Mouse (Mus musculus) embryonic stem cell, embryonic (primary cell): ENCODE measurements around the gene Zcchc10.

Experiments used
- CTCF ChIA-PET, 4 experiments: fragments of 300-600 bp in 2 of 4; fragments of 350-600 bp in 2 of 4; sonication (Branson Sonifier 250); formaldehyde crosslinking; loops; one replicate each; lab custom pipeline; 2022; ENCODE audit warnings: inconsistent platforms in 2 of 4; lab: Charles Lee
- POLR2A ChIA-PET, 4 experiments: fragments of 300-600 bp in 2 of 4; fragments of 350-600 bp in 2 of 4; sonication (Branson Sonifier 250); formaldehyde crosslinking; loops; one replicate each; lab custom pipeline; 2022; ENCODE audit warnings: antibody characterized with exemption in 4 of 4, inconsistent platforms in 1 of 4; lab: Charles Lee

Gene Zcchc10

DNA sequence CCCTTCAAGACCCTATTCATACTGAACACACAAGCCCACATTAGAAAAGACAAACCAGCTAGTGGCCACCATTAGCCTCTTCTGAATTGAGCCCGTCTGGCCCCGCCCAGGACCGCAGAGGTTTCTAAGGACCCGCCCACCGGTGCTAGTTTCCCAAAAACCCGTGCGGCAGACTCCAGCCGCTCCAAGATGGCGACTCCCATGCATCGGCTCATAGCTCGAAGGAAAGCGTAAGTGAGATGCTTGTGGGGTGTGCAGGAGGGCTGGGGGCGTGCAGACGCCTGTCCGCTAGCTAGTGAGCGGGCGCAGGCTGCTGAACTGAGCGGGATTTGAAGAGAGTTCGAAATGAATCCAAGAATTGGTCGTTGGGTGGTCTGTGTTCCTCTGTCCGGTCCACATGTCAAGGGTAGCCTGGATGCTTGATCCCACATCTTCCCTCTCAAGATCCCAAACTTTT, at the start of gene Zcchc10:
Gene Zcchc10 (plus strand): TSS at position 168 of the 457 bp plus-strand sequence.
- ChIA-PET POLR2A (interaction anchor here (0.5 to 12.1 kb wide), 52 partner anchors 8 to 1462 kb away, joined by 3 to 170 read pairs (median 4); partner anchors contain the start of genes Hspa4 (in 4 of the 4), Gdf9 (in 3 of the 4), Uqcrq (in 3 of the 4) and Irf1 (in 1 of the 4)), CTCF (interaction anchor here (0.5 to 1.2 kb wide), 9 partner anchors 10 to 1466 kb away, joined by 3 to 7 read pairs (median 3); no protein-coding TSS in a partner anchor)

DNA sequence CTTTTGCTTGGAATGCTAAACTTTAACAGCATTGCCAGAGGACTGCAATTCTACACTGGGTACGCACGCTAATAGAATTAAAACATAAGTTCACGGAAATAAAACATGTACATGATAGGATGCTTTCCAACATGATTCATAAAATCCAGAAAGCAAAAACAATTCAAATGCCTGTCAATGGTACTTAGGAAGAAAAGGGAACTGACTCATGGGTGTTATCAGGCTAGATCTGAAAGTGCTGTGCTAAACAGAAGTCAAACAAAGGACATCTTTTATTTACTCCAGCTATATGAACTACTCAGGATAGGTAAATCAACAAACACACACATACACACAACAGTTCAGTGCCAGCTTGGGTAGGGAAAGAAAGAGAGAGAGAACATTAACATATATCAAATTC, 49.1 kb upstream of the Zcchc10 start:
- ChIA-PET CTCF (no interaction called here), POLR2A (interaction anchor here in 2 of 4 experiments (0.6 to 11.0 kb wide), 5 partner anchors 12 to 906 kb away, joined by 3 to 230 read pairs (median 4); partner anchors contain the start of gene Hspa4 (in 1 of the 2))

DNA sequence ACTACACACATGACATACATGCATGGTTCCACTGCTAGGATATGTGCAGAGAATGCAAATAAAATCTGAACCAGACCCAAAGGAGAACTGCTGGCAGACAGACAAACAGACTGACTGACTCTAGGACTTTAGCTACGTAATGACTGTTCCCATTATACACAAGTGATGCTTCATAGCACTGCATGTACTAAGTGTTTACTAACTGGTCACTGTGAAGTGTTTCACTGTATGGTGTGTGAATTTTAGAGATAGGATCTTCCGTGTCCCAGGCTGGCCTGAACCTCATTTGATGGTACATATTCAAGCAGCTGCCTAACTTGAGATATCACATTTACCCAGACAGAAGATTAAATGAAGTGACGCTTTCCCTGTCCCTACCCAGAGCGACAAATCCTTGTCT, 46.1 kb upstream of the Zcchc10 start:
- ChIA-PET CTCF (interaction anchor here in 1 of 4 experiments (0.6 kb wide), 1 partner anchor 23 kb away, joined by 5 read pairs; no protein-coding TSS in a partner anchor), POLR2A (interaction anchor here in 3 of 4 experiments (0.8 to 11.0 kb wide), 6 partner anchors 9 to 136 kb away, joined by 3 to 230 read pairs (median 4); partner anchors contain the start of gene Hspa4 (in 1 of the 3))

DNA sequence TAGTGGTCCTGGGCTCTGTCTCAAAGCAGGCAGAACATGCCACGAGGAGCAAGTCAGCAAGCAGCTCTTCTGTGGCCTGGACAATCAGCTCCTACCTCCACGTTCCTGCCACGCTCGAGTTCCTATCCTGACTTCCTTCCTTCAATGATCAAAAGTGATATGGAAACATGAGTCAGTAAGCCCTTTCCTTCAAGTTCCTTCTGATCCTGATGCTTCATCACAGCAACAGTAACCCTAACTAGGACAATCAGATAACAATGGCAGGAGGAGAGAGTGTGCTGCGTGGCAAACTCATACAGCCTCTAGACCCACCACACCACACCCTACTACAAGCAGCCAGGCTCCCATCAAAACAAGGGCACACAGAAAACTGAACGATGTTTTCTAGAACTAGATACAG, 38.6 kb upstream of the Zcchc10 start:
- POLR2A ChIA-PET: interaction anchor here (0.6 to 21.9 kb wide), 12 partner anchors 9 to 144 kb away, joined by 3 to 328 read pairs (median 4); partner anchors contain the start of genes Hspa4 (in 2 of the 4), Gdf9 (in 1 of the 4) and Uqcrq (in 1 of the 4)
- CTCF ChIA-PET: interaction anchor here in 2 of 4 experiments (0.6 kb wide), 2 partner anchors 9 to 417 kb away, joined by 3 to 5 read pairs; no protein-coding TSS in a partner anchor

DNA sequence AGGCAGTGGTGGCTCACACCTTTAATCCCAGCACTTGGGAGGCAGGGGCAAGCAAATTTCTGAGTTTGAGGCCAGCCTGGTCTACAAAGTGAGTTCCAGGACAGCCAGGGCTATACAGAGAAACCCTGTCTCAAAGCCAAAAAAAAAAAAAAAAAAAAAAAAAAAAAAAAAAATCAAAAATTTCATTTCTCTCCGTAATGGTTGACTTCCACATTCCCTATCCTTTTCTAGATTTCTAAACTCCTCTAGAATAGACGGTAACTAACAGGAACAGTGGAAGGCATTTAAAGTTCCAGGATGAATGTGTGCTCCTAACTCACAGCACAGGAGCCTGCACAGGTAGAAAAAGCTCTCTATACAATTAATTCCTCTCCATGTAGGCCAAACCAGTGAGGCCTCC, 34.3 kb upstream of the Zcchc10 start:
- CTCF ChIA-PET: interaction anchor here in 2 of 4 experiments (0.5 to 0.6 kb wide), 2 partner anchors 47 to 92 kb away, joined by 3 read pairs; no protein-coding TSS in a partner anchor
- POLR2A ChIA-PET: interaction anchor here (0.5 to 21.9 kb wide), 28 partner anchors 5 to 1065 kb away, joined by 3 to 385 read pairs (median 6); partner anchors contain the start of genes Hspa4 (in 3 of the 4), Zcchc10 (in 2 of the 4) and Gdf9 (in 1 of the 4)

DNA sequence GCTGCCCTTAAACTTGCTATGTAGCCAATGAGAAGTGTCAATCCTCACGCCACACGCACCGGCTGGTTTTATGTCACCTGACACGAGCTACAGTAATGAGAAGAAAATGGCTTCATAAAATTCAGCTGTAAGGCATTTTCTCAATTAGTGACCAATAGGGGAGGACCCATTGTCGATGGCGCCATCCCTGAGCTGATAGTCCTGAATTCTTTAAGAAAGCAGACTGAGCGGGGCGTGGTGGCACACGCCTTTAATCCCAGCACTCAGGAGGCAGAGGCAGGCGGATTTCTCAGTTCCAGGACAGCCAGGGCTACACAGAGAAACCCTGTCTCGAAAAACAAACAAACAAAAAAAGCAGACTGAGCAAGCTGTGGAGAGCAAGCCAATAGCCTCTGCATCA, 33.6 kb upstream of the Zcchc10 start:
- ChIA-PET POLR2A (interaction anchor here (0.5 to 21.9 kb wide), 34 partner anchors 6 to 1064 kb away, joined by 3 to 385 read pairs (median 4); partner anchors contain the start of genes Hspa4 (in 3 of the 4), Gdf9 (in 2 of the 4), Zcchc10 (in 2 of the 4) and Uqcrq (in 1 of the 4)), CTCF (interaction anchor here in 3 of 4 experiments (0.5 to 1.4 kb wide), 4 partner anchors 29 to 92 kb away, joined by 3 to 4 read pairs (median 4); no protein-coding TSS in a partner anchor)

DNA sequence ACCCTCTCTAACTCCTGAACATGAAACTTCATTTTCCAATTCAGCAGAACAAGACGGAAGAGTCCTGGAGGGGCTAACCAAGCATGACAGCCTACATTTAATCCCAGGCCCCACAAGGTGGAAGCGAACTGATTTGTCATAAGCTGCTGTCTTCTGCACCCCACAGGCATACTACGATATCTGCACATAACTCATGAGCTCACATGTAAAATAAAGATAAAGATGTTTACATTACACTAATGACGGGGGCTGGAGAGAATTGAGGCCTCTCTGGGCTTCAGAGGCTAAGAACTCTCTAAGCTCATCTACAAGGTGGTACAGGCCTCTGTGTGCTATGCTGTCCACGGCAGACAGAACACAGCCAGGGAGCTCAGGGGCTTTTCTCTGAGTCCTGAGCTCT, 30.0 kb upstream of the Zcchc10 start:
- POLR2A ChIA-PET: interaction anchor here (0.5 to 21.9 kb wide), 34 partner anchors 8 to 474 kb away, joined by 3 to 385 read pairs (median 4); partner anchors contain the start of genes Zcchc10 (in 3 of the 4) and Gdf9 (in 1 of the 4)
- CTCF ChIA-PET: interaction anchor here in 2 of 4 experiments (0.5 to 0.7 kb wide), 3 partner anchors 9 to 46 kb away, joined by 3 to 11 read pairs (median 3); no protein-coding TSS in a partner anchor

DNA sequence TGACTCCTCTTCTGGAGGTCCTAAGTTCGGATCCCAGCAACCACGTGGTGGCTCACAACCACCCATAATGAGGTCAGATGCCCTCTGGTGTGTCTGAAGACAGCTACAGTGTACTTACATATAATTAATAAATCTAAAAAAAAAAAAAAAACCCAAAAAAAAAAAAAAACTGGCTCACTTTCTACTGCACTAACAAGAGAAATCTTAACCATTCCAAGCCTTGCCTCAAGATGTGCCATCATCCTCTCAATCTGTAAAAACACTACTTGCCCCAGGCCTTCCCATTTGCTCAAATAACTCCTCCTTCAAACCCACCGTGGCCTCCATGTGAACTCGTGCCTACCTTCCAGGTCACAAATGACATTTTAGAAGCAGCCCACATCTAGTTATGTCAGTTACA, 27.6 kb upstream of the Zcchc10 start:
- ChIA-PET POLR2A (interaction anchor here in 3 of 4 experiments (0.6 to 21.9 kb wide), 20 partner anchors 11 to 1050 kb away, joined by 3 to 385 read pairs (median 10); partner anchors contain the start of gene Zcchc10 (in 3 of the 3)), CTCF (interaction anchor here in 2 of 4 experiments (0.5 to 0.7 kb wide), 3 partner anchors 12 to 42 kb away, joined by 3 to 4 read pairs (median 3); no protein-coding TSS in a partner anchor)

DNA sequence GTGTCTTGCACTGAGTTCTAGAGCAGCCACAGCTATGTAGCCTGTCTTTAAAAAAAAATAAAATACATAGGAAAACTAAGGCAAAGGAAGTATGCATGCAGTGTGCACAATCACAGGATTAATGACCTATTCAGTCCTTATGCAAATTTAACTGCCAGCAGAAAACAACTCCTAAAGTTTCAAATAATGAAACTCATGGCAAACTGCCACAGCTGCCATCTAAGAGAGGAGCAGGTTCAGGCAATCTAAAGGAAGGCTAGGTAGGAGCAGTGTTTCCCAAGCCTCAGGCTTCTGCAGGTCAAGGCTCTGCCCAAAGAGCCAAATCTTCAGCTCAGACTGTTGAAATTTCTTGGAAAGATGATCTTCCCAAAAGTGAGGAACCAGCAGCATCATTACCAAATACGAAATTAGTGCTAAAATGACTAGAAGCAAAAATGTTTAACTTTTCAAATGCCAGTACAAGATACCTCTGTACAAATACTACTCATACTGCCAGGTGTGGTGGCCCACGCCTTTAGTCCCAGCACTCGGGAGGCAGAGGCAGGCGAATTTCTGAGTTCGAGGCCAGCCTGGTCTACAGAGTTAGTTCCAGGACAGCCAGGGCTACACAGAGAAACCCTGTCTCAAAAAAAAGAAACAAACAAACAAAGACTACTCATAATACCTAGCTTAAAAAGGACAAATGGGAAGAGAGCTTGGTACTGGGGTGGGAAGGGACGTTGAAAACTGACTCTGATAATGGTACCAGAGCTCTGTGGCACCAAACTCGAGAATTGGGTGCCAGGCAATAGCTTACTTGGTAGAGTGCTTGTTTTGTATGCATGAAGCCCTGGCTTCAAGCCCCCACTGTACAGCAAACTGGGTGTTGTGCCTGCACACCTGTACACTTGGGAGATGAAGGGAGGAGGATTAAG, 26.3 kb upstream of the Zcchc10 start:
- POLR2A ChIA-PET: interaction anchor here (0.5 to 21.9 kb wide), 55 partner anchors 7 to 1681 kb away, joined by 3 to 385 read pairs (median 5); partner anchors contain the start of genes Zcchc10 (in 3 of the 4), Gdf9 (in 2 of the 4), Uqcrq (in 2 of the 4) and 9530068E07Rik (in 1 of the 4)
- CTCF ChIA-PET: interaction anchor here in 1 of 4 experiments (1.0 kb wide), 1 partner anchor 38 kb away, joined by 3 read pairs; no protein-coding TSS in a partner anchor

DNA sequence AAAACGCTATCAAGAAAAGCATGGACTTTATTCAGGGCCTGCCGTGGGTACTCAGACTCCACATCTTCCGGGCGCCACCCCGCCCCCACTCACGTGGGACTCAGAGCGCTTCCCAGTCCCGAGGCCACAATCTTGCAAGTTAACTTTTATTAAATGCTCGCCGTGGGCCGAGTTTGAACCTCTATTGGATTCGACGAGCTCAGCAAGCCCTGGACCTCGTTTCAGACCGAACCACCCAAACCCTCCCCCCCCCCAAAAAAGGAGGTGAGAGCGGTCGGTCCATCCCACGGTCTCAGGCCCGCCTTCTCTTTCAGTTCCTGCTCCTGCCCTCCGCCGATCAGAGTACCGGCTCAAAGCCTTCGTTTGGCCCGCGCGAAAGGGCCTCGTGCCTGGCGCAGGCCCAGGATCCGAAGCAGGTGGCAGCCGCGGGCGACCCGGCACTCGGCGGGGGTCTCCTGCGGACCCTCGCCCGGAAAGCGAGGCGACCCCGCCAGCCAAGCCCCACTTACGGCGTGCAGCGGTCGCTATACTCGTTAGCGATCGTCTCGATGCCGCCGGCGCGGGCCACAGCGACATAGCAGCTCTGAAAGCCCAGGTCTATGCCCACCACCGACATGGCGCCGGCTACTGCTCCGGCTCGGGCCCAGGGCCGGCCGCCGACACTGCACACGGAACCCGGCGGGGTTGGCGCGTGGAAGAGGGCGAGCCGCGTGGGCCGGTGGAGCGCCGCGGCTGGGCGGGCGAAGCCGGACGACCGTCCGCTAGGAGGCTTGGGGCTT, 24.7 kb upstream of the Zcchc10 start:
- CTCF ChIA-PET: interaction anchor here in 1 of 4 experiments (0.5 kb wide), 1 partner anchor 52 kb away, joined by 3 read pairs; no protein-coding TSS in a partner anchor
- POLR2A ChIA-PET: interaction anchor here (0.5 to 21.9 kb wide), 64 partner anchors 8 to 959 kb away, joined by 3 to 385 read pairs (median 7); partner anchors contain the start of genes Zcchc10 (in 4 of the 4), Gdf9 (in 3 of the 4), Uqcrq (in 3 of the 4) and Vdac1 (in 2 of the 4)

DNA sequence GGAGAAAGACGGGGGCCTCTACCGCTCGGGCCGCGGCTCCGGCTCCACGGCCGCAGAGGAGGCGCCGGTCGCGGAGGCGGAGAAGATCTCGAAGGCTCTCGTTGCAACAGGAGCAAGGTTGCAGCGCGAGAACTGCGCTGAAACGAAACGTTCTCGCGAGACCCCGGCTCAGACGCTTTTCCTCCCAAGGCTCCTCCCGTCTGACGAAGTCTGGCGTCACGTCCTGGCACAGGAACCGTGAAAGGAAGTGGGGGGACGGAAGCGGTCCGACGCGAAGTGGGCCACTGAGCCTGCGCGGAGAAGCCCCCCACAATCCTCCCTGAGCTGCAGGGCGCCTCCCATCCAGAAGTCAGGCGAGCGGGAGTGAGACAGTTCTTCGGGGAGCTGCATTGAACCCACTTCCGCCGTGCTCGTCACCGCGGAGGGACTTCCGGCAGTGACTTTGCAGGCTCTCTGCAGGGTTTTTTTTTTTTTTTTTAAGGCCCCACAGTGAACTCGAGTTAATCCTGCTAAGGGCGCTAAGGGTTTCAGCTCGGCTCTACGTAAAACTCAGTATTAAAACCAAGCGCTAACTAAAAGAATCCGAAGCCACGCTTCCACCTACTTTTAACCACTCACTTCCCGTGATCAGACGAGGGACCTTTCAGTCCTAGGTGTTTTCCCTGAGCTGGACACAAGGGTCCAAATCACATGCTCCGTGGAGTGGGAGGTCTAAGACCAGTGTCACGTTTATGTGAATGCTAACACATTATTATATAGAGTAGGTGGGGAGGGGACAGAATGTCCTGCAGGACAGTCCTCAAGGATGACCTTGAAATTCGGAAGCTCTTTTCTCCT, 23.9 kb upstream of the Zcchc10 start, which contains the start of gene Hspa4:
Gene Hspa4 (minus strand): TSS at position 128 of the 837 bp plus-strand sequence.
- POLR2A ChIA-PET: interaction anchor here (0.6 to 21.9 kb wide), 89 partner anchors 9 to 1038 kb away, joined by 3 to 385 read pairs (median 5); partner anchors contain the start of genes Zcchc10 (in 4 of the 4), Gdf9 (in 3 of the 4), Uqcrq (in 3 of the 4) and Vdac1 (in 2 of the 4)
- CTCF ChIA-PET: interaction anchor here in 3 of 4 experiments (0.5 to 1.0 kb wide), 4 partner anchors 10 to 879 kb away, joined by 3 read pairs; no protein-coding TSS in a partner anchor

DNA sequence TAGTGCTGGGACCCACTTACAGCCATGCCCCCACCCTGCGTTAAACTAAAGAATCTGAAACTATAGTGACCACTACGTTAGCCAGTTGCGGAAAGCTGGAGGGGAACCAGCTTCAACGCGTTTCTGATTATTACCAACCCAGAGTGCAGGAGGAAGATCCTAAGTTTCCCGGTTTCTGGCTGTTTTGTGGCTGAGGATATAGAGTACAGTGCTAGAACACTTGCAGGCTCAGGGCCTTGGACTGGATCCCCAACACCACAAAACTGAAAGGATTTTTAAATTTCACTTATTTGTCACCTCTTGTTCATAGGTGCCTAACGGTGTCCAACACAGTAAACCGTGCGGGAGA, 23.3 kb upstream of the Zcchc10 start:
- ChIA-PET POLR2A (interaction anchor here (0.6 to 21.9 kb wide), 78 partner anchors 9 to 1039 kb away, joined by 3 to 385 read pairs (median 6); partner anchors contain the start of genes Zcchc10 (in 4 of the 4), Gdf9 (in 3 of the 4), Uqcrq (in 3 of the 4) and 9530068E07Rik (in 1 of the 4)), CTCF (interaction anchor here in 2 of 4 experiments (0.6 to 1.0 kb wide), 3 partner anchors 10 to 879 kb away, joined by 3 read pairs; no protein-coding TSS in a partner anchor)

DNA sequence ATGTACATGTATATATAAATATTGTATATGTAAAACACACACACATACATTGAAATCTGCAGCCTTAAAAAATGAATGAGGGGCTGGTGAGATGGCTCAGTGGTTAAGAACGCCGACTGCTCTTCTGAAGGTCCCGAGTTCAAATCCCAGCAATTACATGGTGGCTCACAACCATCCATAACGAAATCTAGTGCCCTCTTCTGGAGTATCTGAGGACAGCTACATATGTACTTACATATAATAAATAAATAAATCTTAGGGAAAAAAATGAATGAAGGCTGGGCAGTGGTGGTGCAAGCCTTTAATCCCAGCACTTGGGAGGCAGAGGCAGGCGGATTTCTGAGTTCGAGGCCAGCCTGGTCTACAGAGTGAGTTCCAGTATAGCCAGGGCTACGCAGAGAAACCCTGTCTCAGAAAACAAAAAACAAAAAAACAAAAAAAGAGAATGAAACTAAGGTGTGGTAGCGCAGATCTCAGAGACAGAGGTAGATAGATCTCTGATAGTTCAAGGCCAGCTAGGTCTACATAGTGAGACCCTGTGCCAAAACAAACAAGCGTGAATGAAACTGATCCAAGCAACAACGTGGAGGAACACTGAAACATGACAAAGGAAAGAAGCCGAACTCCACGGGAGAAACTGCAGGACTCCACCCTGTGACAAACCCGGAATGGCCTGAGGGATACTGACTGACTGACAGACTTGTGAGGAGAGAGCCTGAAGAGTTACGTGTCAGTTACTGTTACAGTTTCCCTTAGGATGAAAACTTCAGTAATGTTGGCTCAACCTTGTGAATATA, 20.2 kb upstream of the Zcchc10 start:
- POLR2A ChIA-PET: interaction anchor here in 2 of 4 experiments (0.9 to 1.7 kb wide), 2 partner anchors 12 to 13 kb away, joined by 3 read pairs; no protein-coding TSS in a partner anchor
- CTCF ChIA-PET: interaction anchor here in 1 of 4 experiments (0.6 kb wide), 1 partner anchor 399 kb away, joined by 5 read pairs; no protein-coding TSS in a partner anchor

DNA sequence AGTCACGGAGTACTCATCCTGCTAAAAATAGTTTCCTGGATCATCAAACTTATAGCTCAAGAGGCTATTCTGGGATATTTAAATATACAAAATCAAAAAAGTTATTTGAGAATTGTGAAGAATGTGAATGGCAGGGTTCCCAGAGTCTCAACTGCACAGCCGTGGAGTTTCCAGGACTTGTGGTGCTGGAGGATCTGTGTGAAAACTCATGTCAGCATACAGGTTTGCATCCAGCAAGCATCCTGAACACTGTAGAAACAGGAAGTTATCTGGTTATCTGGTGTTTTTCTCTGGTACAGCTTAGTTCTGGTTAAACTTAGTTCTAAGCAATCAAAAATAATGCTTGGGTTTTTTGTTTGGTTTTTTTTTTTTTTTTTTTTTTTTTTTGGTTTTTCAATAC, 17.5 kb upstream of the Zcchc10 start:
- CTCF ChIA-PET: no interaction called here
- POLR2A ChIA-PET: interaction anchor here in 3 of 4 experiments (0.5 to 18.5 kb wide), 20 partner anchors 9 to 1702 kb away, joined by 3 to 385 read pairs (median 4); partner anchors contain the start of genes Zcchc10 (in 2 of the 3), Gdf9 (in 1 of the 3), Hspa4 (in 1 of the 3) and Uqcrq (in 1 of the 3)
